Comparison of ENCODE assay signal across 10 mouse cellular contexts in the genomic region with DNA sequence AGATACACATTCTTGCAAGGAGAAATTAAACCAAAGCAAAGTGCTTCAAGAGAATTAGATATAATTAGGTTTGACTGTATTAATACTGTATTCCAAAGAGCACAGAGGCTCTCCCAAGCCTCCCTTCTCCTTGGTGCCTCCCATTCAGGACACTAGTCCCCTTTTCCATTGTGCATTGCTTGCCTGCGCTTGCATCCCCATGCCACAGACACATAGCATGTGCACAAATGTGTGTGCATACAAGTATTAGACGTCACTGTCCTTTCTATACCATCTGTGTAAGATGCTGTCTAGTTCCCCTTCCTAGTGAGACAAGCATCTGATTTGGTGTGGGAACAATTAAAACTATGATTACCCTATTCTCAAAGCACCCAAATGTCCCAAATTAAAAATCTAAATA. TPM values are rescaled to one million over a fixed set of nuclear protein-coding genes. Genes with fewer than 3 reads are reported as not detected.
DNase-seq lines count a peak whose midpoint lies in the region; ATAC-seq and TF ChIP-seq lines count a peak whose summit lies in the region.
"Had no signal": no experiment of that assay in that cellular context is flagged by ENCODE, and none has a peak within 500 bp of the region (broad histone marks: within the 10 kb centered on the region; RNA-seq: fewer than 3 reads in every experiment).

No protein-coding gene starts in this region.

- DNase-seq in kidney, postnatal 0 days (ENCODE audit: low spot score), result no peak
- DNase-seq in kidney, postnatal 10 days, result no peak
- no peak for DNase-seq in left cerebral cortex, adult 11 months (ENCODE audit: low spot score)
- no peak for DNase-seq in urinary bladder, postnatal 25 days (ENCODE audit: low spot score)
- DNase-seq: kidney, postnatal 14 days; lung, adult 2 months had no signal

- H3K4me3 ChIP-seq in kidney, postnatal 0 days (replicated peaks; ENCODE audit: low read depth, low read length), result no peak overlapping the region
- 0 out of 2 replicates have a peak overlapping the region, but pooled peaks have one; percentile 4 for H3K4me3 ChIP-seq in embryonic fibroblast, embryonic 13.5 days (ENCODE audit: insufficient read depth, low read length)
- no peak overlapping the region for H3K4me3 ChIP-seq in intestine, postnatal 0 days (ENCODE audit: low read depth, low read length)
- peak overlapping the region; percentile 92 for H3K4me3 ChIP-seq in neural tube, embryonic 13.5 days

- no peaks in the 10 kb centered on the region for H3K36me3 ChIP-seq in kidney, postnatal 0 days (ENCODE audit: insufficient read depth, low read length)
- no peaks in the 10 kb centered on the region for H3K36me3 ChIP-seq in intestine, postnatal 0 days (ENCODE audit: control insufficient read depth, insufficient read depth)
- H3K36me3 ChIP-seq in neural tube, embryonic 13.5 days, result no peaks in the 10 kb centered on the region; the same call in 1 of the 2 replicates

- H3K27me3 ChIP-seq in kidney, postnatal 0 days (ENCODE audit: insufficient read depth, low read length), result no peaks in the 10 kb centered on the region
- H3K27me3 ChIP-seq in intestine, postnatal 0 days (replicated peaks; ENCODE audit: control insufficient read depth, insufficient read depth, low read length), result no peaks in the 10 kb centered on the region
- no peaks in the 10 kb centered on the region for H3K27me3 ChIP-seq in neural tube, embryonic 13.5 days

- no peak for TF ChIP-seq CTCF in kidney, postnatal 0 days (IDR thresholded peaks at IDR 0.05; ENCODE audit: low read depth)
- no peak for TF ChIP-seq CTCF in embryonic fibroblast, embryonic 13.5 days (IDR thresholded peaks at IDR 0.05; ENCODE audit: borderline replicate concordance, insufficient read depth, low read length)
- TF ChIP-seq CTCF in intestine, postnatal 0 days (IDR thresholded peaks at IDR 0.05; ENCODE audit: low read depth), result no peak

- no peaks in the 10 kb centered on the region for H3K9me3 ChIP-seq in kidney, postnatal 0 days (replicated peaks; ENCODE audit: low read length)
- no peaks in the 10 kb centered on the region for H3K9me3 ChIP-seq in intestine, postnatal 0 days (ENCODE audit: control insufficient read depth)
- no peaks in the 10 kb centered on the region for H3K9me3 ChIP-seq in neural tube, embryonic 13.5 days

- 86% methylated on average over 2 of the region's 2 CpGs for WGBS in kidney, postnatal 0 days
- WGBS in intestine, postnatal 0 days, result 87% methylated on average over 2 of the region's 2 CpGs
- 31% methylated on average over 2 of the region's 2 CpGs for WGBS in neural tube, embryonic 13.5 days

- ATAC-seq in kidney, postnatal 0 days (replicated peaks; ENCODE audit: low FRiP score, low read depth), result no peak
- ATAC-seq in intestine, postnatal 0 days, result no peak
- ATAC-seq in neural tube, embryonic 13.5 days (ENCODE audit: low read depth), result no peak
- no peak for ATAC-seq in cerebellum, adult (ENCODE audit: insufficient number of reproducible peaks, low FRiP score, low TSS enrichment)

- no peak for TF ChIP-seq POLR2A in embryonic fibroblast, embryonic 13.5 days (IDR thresholded peaks at IDR 0.05; ENCODE audit: low read depth, low read length)

- H3K4me2 ChIP-seq in kidney, postnatal 0 days (ENCODE audit: low read length), result 0 out of 2 replicates have a peak overlapping the region, but pooled peaks have one; percentile 7
- H3K4me2 ChIP-seq in intestine, postnatal 0 days (replicated peaks; ENCODE audit: low read depth), result peak overlapping the region; percentile 98; the same call in 1 of the 2 replicates
- H3K4me2 ChIP-seq in neural tube, embryonic 13.5 days, result peak overlapping the region; percentile 65

- H3K27ac ChIP-seq in kidney, postnatal 0 days, result no peak overlapping the region
- no peak overlapping the region for H3K27ac ChIP-seq in embryonic fibroblast, embryonic 13.5 days (ENCODE audit: insufficient read depth, low read length)
- H3K27ac ChIP-seq in intestine, postnatal 0 days (ENCODE audit: low read depth, low read length), result no peak overlapping the region
- H3K27ac ChIP-seq in neural tube, embryonic 13.5 days (replicated peaks), result peak overlapping the region; percentile 99

- H3K4me1 ChIP-seq in kidney, postnatal 0 days (replicated peaks; ENCODE audit: insufficient read depth, low read length), result 0 out of 2 replicates have a peak, but pooled peaks cover 5% of the 10 kb centered on the region
- H3K4me1 ChIP-seq in embryonic fibroblast, embryonic 13.5 days (ENCODE audit: control insufficient read depth, insufficient read depth, low read length), result peaks cover 11% of the 10 kb centered on the region
- H3K4me1 ChIP-seq in intestine, postnatal 0 days (replicated peaks; ENCODE audit: control insufficient read depth, insufficient read depth, low read length), result no peaks in the 10 kb centered on the region
- peaks cover 57% of the 10 kb centered on the region for H3K4me1 ChIP-seq in neural tube, embryonic 13.5 days (replicated peaks)

- H3K9ac ChIP-seq in kidney, postnatal 0 days (ENCODE audit: low read depth, low read length), result no peak overlapping the region
- no peak overlapping the region for H3K9ac ChIP-seq in intestine, postnatal 0 days (ENCODE audit: low read depth, low read length)
- H3K9ac ChIP-seq in neural tube, embryonic 13.5 days, result peak overlapping the region; percentile 98

RNA-seq across cellular contexts. Expression of a gene that starts 2.0 kb away (rescaled TPM):
- 13.0 and 13.8 TPM in 2 replicates for polyA plus RNA-seq in kidney, postnatal 0 days (2015; fragmentation: Nextera tagmentation; extraction: Ambion mirVana)
- polyA plus RNA-seq in embryonic fibroblast, embryonic 13.5 days (2011; ENCODE audit: insufficient read length, low read depth, missing spikeins), result 36.2 and 50.5 TPM in 2 replicates
- polyA plus RNA-seq in intestine, postnatal 0 days (2015; fragmentation: Nextera tagmentation; extraction: Ambion mirVana), result 11.6 and 12.5 TPM in 2 replicates
- polyA plus RNA-seq in neural tube, embryonic 13.5 days (2015; fragmentation: Nextera tagmentation; extraction: Ambion mirVana), result 95.9 and 101 TPM in 2 replicates

Comparison
In these comparisons a context has a peak if more than half of its experiments do, and no peak if none do; other contexts are left out.
1. H3K4me2 ChIP-seq: peak in every context shown above with its lines; median percentile 98 in intestine, postnatal 0 days; 65 in neural tube, embryonic 13.5 days; 7 in kidney, postnatal 0 days.
2. H3K4me3 ChIP-seq: peak in embryonic fibroblast, embryonic 13.5 days (single experiment) and neural tube, embryonic 13.5 days (single experiment); none in kidney, postnatal 0 days (single experiment) and intestine, postnatal 0 days (single experiment).